Mouse (Mus musculus): ENCODE measurements at regions not wholly inside any gene's neighbourhood (a gene's known extent, or its start where the extent isn't known, plus 50 kb on each side); places are given as distances from the start of the nearest gene placed in this dataset.

GRCm38 (mm10) chr12:109393326-109393725, 59.3 kb upstream of the Dlk1 start:
- TF ChIP-seq POLR2A (IDR thresholded peaks at IDR 0.05; ENCODE audit: low read depth, low read length): no peak
- no peak for TF ChIP-seq CTCF (IDR thresholded peaks at IDR 0.05; ENCODE audit: extremely low read depth, insufficient read depth, insufficient read length, insufficient replicate concordance)
